Mouse (Mus musculus): ENCODE data around the gene Faf1. TPM values are rescaled to one million over a fixed set of nuclear protein-coding genes. Genes with fewer than 3 reads are reported as not detected.
A peak's percentile ranks its signal among the peaks of the same experiment; 100 is the strongest.
"Not testable (repeated sequence)": the region's sequence is repeated elsewhere in the genome, so short reads cannot be mapped to it uniquely, and the experiment has no call there.

Gene Faf1
- polyA plus RNA-seq, 1 experiment = 21.4 TPM

DNA sequence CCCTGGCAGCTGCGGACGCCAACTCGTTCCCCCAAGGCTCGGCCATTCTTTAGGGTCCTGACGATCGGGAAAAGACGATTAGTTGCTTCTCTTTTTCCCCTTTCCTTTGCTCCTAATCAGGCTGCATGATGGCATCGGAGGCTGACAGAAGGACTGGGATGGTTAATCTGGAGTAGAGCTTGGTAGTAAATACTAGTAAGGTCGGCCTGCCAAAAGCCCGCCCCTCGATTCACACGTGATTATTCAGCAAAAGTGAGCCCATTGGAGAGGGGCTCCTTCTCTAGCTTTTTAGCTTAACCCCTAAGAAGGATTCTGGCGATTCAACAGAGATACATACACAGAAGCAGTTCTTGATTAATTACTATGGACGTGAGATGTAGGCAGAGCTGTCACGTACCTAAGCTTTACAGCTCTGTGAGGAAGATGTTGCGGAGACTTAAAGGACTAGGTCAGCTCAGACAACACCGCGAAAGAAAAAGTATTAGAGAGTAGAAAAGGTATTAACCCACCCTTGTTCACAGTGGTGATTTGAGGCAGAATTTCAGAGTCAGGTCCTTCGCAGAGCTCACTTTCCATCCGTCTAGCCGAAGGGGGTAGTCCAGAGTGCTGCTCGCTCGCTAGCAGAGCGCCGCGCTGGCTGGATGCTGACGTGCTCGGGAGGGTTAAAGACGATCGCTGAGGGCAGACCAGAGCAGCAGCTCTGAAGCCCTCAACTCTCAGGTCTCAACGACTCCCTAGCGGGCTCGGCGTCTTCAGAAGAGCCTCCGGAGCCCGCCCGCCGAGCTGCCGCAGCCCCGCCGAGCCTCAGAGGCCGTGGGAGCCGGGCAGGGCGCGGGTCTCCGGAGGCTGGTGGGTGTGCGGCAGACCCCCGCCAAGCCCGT is 11.0 kb upstream of the Faf1 start:
- peak in 1 of 2 experiments; percentile 30 for DNase-seq (ENCODE audit: extremely low spot score in 1 of 2, low spot score in 1 of 2)

DNA sequence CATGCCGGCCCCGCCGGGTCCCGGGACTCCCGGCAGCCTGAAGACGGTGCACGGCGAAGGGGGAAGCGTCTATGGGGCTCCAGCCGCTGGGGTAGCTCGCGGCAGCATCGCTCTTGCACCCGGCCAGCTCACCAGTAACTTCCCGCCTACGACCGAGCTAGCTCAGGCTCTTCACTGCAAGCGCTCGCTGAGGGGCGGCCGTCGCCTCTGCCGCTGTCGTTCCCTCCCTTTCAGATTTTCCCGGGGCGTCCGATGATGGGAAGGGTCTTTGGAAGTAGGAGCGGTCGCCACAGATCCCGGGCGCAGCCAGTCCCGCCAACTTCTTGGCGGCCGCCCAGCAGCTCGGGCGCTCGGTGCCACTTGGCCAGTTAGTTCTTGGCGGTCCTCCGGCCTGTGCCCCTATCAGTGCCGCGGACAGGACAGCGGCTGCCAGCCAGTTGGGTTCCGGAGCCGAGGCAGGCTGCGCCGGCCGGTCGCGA is 10.4 kb upstream of the Faf1 start:
- DNase-seq (ENCODE audit: extremely low spot score in 1 of 2, low spot score in 1 of 2) = peak in 1 of 2 experiments; percentile 26

DNA sequence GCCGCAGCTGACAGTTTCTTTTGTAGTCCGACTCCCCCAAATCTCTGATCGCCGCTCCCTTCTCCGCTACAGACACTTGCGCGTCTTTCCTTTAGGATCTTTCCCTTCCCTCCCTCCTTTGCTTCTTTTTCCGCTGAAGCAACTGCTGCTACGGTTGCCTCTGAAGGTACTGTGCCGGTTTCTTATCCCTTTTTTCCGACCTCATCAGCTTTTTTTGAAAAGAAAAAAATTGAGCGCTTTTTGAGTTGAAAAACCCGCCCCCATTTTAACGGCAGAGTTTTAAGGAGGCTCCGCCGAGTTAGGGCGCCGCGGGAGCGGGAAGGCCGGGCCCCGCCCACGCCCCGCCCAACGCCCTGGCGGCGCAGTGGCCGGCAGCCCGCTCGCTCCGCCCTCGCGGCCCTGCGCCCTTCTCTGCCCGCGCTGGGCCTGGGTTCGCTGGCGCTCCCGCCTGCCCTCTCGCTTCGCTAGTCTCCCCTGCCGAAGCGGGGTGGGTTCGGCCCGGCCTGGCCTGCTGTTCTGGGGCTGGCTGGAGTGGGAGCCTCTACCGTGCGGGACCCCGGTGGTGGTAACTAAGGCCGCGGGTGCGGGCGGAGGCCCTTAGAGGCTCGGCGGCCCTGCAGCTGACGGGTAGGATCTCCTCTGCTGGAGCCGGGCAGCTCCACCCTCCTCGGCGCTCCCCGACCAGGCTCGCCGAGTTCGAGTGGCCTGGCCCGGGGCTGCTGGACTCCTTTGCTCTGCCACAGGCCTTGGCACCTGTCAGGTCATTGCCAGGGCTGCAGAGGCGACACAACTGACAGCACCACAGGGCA is 9.7 kb upstream of the Faf1 start, which contains the start of gene Cdkn2c:
Cdkn2c (minus strand) TSS at position 729 of the 809 bp plus-strand sequence.
- DNase-seq (ENCODE audit: extremely low spot score in 1 of 2, low spot score in 1 of 2) = peak in 1 of 2 experiments; percentile 55

DNA sequence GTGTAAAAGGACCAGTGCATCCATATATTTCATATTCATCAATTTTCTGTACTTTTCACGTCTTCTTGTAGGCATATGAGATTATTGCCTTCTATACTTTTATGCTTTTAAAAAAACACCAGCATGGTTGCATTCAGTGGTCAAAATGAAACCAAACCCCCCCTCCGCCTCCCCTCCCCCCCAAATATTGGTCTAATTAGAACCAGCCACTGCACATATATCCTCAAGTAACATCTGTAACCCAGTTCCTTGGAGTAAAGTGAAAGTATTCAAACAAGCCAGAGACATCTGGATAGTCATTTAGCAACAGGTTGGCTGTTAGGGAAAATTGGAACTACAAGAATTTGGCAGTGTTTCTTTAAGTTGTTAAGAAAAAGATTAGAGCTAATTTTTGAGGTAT is 8.9 kb upstream of the Faf1 start:
- DNase-seq (ENCODE audit: extremely low spot score in 1 of 2, low spot score in 1 of 2) = no peak

DNA sequence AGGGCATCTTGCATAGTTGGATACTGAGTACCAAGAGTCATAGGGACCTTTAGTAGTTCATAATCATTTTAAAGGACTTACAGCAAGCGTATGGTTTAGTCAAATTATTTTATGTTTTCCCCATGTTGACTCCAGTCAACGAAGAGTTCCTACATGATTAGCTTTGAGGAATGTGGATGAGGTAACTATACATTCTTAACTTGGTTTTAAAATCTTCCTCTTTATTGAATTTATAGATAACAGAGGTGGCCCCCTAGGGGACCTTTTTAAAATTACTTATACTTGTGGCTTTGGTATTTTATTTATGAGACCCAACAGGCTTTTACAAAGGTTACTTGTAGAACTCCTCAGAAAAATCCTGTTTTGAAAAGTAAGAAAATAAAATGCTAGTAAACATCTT is 6.2 kb upstream of the Faf1 start:
- peak in 1 of 2 experiments; percentile 46 for DNase-seq (ENCODE audit: extremely low spot score in 1 of 2, low spot score in 1 of 2)

DNA sequence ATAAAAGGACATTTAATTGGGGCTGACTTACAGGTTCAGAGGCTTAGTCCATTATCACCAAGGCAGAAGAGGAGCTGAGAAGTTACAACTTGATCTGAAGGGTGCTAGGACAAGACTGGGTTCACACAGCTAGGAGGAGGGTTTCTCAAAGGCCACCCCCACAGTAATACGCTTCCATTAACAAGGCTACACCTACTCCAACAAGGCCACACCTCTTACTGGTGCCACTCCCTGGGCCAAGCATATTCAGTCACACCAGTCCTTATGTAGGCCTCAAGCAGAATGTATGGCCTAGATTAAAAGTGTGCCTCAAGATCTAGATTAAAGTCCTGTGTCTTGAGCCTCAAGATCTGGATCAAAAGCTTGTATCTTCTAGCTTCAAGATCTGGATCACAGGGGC is 4.4 kb upstream of the Faf1 start:
- no peak for DNase-seq (ENCODE audit: extremely low spot score in 1 of 2, low spot score in 1 of 2)

DNA sequence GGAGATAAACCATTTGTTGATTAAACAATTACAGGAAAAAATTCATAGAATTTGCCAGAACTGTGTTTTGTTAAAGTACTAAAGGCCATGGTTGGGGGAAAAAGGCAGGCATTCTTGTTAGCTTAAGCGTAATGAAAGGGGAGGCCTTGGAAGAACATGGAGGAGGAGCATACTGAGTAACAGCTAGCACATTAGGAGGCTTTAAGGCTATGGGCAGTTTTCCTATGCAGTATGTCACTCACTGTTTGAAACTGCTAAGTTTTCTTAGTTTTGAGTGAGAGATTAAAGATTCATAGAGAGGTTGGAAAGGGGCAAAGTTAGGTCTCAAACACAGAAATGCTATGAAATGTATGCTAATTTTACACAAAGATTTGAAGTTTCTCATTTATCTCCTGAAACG is 2.3 kb upstream of the Faf1 start:
- no peak for DNase-seq (ENCODE audit: extremely low spot score in 1 of 2, low spot score in 1 of 2)

DNA sequence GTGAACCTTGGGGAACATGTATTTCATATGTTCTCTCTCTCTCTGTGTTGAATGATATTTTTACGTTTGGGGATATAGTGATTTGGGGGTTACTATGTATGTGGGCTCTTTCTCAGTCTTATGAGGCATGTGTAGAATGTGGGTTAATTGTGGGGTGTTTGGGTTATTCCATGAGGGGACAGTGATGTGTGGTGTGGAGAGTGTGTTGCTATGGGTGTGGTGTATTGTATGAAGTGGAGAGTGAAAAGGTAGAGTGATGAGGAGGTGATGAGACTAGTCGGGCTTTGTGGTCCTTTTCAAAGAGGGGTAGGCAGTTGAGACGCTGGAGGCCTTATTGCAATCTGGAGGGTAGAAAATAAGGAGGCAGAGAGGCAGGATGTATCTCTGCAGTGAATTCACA is 833 bp downstream of the Faf1 start:
- DNase-seq (ENCODE audit: extremely low spot score in 1 of 2, low spot score in 1 of 2) = no peak

DNA sequence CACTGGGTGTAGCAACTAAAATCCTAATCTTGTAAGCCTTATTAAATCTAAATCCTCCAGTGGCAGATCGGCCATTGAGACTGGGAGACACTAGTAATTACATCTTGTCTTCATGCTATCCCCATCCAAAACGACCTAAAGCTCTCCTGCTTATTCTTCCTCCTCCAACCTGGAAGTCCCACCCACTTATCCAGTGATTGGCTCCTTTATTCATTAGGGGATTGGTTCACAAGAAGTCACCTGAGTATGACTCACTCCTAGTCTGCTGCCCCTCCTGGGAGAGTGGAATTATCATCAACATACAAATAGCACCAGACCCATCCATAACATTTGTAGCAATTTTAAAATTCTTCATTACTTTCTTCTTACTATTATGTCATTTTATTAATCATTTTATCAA is 7.2 kb downstream of the Faf1 start:
- no peak for DNase-seq (ENCODE audit: extremely low spot score in 1 of 2, low spot score in 1 of 2)

DNA sequence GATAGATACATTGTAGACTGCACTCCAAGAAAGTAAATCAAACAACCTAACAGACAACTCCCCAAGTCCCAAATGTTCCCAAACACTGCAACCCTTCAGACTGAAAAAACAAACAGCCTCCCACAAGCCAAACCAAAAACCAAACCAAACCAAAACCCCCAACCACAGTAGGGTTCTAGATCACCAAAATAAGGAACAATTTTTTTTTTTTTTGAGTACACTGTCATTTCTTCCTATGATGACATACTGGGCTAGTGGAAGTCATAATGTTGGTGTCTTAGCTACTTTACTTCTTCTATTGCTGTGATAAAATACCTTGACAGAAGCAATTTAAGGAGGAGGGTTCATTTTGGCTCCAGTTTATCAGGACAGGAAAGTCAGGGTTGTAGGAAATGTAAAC is 16.3 kb downstream of the Faf1 start:
- no peak for DNase-seq (ENCODE audit: extremely low spot score in 1 of 2, low spot score in 1 of 2)

DNA sequence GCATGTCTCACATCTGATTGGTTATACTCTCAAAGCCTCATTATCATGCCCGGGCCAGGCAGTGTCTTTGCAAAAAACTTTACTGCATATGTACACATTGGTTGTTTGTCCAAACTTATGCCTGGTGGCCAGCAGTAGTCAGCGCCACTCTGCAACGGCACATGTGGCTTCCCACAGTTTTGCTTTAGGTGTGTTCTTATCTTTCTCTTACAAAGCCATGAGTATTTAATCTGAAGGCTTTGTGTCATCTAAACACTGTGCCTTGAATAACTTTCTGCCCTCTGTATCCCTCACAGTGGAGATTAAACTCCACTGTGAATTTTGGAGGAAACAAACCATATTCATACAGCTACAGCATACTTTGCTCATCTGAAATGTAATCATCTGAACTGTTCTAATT is 24.3 kb downstream of the Faf1 start:
- DNase-seq (ENCODE audit: extremely low spot score in 1 of 2, low spot score in 1 of 2) = not testable (repeated sequence)

DNA sequence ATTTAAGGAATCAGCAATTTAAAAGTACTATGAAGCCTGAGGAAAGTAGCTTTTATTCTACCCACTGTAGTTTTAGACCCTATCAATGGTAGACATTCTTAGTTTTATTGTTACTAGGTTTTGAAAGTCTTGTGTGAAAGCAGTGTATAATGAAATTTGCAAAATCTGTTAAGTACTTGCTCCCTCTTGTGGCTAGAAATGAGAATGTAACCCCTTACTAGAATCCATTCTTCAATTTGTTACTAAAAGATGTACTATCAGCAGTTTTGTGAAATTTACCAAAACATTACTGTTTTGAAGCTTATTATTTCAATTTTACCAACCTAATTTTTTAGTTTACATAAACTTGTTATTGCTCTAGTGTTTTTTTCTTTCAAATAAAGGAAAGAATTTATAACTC is 27.2 kb downstream of the Faf1 start:
- peak in 1 of 2 experiments; percentile 73 for DNase-seq (ENCODE audit: extremely low spot score in 1 of 2, low spot score in 1 of 2)

DNA sequence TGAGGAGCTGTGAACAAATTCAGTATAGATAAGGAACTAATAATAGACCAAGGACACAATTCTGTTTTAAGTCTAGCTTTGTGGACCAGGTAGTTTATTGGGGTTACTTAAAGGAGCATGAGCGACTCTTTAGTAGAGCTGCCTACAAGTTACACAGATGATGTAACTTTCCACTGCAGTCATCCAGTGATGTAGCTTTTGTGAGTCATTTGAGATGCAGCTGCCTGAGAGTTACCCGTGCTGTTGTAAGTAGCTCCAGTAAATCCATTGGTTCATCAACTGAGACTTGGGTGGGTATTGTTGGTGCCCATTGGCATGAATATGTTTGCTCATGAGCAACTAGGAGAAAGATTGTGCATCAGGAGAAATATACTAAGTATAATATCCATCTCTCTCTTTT is 29.0 kb downstream of the Faf1 start:
- no peak for DNase-seq (ENCODE audit: extremely low spot score in 1 of 2, low spot score in 1 of 2)

DNA sequence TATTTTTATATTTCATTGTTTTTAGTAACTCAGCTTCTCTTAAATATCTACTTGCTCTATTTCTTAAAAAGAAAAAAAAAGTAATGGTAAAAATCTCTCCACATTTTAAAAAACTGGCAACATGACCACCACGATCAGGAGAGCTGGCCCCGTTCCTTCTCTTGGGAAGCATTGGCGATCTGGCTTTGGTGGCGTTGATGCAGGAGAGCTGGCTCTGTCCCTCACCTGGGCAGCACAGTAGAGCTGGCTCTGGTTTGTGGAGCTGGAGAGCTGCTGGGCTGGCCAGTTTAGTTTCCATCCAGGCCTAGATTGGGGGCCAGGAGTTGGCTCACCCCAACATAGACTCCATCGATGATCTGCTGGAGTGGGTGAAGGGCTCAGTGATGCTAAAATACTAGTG is 42.9 kb downstream of the Faf1 start:
- no peak for DNase-seq (ENCODE audit: extremely low spot score in 1 of 2, low spot score in 1 of 2)

DNA sequence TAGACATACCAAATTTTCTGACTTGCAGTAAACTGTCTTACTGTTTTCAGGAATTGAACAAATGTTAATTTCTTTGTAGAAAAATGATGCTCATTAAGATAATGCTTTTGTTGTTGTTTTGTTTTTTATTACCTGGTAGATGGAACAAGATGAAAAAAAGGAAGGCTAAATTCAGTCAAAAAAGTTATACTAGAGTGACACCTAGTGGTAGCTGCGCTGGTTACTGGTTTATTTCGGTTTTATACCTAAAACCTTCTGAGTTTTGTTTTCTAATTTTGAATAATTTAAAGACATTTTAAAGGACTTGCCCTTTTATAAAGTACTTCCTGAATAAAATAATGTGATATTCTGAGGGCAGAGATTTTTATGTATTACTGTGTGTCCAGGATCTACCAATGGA is 52.9 kb downstream of the Faf1 start:
- DNase-seq (ENCODE audit: extremely low spot score in 1 of 2, low spot score in 1 of 2) = peak in 1 of 2 experiments; percentile 78

DNA sequence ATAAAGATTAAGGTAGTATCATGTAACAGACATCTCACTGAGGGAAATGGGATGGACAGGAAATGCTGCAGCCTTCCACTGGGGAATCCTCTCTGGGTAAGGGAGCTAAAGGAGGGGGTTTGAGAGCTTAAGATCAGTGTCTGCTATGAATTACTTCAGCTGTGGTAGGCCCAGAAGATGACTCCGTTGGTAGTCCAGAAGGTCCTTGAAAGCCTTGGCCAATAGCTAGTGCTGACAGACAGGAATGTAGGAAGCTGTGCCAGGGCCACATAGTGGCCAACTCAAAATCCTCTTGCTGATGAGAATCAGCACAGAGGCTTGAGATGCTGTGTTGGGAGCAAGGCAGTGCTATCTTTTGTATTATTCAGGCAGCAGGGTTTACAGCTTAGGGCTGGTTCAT is 59.4 kb downstream of the Faf1 start:
- DNase-seq (ENCODE audit: extremely low spot score in 1 of 2, low spot score in 1 of 2) = no peak

DNA sequence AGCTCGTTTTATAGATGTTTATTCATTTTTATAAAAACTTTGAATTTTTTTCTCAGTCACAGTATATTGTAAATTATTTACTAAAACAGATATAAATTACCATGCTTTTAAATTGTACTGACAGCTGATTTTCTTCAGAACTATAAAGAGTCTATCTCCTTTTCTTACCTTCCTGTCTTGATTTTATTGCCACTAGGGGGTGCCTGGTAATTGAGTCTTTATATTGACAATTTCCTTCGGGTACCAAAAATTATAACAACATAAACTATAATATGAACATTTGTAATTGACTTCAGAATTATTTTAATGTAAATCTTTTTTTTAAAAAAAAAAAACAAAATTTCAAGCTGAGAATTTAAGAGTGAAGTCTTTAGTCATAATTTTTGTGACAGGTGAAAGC is 67.6 kb downstream of the Faf1 start:
- DNase-seq (ENCODE audit: extremely low spot score in 1 of 2, low spot score in 1 of 2) = peak in 1 of 2 experiments; percentile 25

DNA sequence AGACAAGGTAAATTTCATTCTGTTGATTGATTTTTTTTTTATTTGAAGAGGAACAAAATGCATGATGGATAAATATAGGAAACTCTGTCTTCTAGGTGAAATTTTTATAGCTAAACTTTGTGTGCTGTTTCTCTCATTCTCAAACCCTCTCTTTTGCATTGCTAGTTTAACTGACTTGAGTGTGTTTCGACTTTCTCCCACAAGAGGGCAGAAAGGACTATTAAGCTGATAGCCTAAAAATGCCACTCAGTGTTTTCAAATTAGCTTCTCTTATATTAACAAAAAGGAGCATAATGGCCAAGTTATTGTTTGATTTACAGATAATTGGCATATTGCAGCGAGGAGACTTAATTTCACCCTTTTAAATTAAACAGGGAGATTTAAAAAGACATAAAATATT is 82.6 kb downstream of the Faf1 start:
- DNase-seq (ENCODE audit: extremely low spot score in 1 of 2, low spot score in 1 of 2) = peak in 1 of 2 experiments; percentile 71

DNA sequence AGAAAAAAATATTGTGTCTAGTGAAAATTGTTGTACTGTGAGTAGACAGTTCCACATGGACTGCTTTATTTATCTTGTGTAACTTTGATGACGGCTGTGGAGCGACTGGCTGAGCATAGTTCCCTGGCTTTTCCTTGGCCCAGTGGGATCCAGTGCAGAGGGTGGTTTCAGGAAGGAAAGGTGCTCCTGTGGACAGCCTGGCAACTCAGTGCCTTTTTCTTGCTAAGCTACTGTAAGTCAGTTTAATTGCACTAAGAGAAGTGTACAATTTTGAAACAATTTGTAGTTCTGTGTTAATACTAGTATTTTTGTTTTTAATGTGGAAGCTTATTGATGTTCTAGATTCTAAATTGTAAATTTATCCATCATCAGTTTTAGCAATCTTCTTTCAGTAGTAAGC is 83.5 kb downstream of the Faf1 start:
- no peak for DNase-seq (ENCODE audit: extremely low spot score in 1 of 2, low spot score in 1 of 2)

DNA sequence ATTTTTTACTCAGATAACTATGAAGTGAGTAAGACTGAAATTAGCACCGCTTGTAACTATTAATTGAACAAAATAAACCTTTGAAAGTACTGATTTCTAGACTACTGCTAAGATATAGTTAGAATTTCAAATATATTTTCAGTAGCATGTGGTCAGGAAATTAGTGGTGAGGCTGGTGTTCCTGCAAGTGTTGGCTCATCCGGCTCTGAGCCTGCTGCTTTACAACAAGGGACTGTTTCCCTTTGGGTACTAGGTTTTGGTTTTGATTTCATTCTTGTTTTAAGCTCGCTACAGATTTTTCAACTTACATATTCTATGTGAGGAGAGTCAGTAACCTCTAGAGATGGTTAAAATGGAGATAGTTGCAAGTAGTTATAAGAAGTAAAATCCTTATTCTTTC is 84.1 kb downstream of the Faf1 start:
- no peak for DNase-seq (ENCODE audit: extremely low spot score in 1 of 2, low spot score in 1 of 2)

DNA sequence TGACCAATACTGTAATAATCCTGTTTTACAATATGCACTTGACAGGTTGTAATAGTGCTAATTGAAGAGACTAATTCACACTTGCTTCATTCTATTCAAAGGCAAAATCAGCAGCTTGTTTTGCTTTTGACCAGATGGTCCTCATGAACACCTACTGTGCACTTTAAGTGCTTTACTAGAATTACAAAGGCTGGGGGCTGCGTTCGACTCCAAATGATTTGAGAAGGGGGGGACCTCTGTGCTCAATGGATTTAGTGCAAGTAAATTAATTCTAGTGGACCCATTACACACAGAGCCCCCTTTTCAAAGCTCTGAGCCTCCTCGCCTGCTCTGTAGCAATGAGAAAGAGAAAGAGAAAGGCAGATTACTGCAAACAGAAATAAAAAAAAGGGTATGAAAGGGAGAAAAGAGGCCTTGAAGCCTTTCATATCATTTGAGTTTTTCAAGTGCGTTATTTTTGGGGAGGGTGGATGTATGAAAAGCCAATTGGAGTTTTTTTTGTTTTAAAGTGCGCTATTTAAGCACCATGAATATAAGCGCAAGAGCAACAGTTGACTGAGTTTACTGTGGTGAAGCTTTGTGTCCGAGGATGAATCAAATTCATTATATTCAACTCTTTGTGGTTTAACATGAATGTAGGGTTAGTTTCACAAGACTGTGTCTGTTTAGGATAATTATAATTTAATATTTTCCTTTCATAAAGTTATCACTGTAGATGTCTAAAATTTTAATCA is 86.5 kb downstream of the Faf1 start:
- DNase-seq (ENCODE audit: extremely low spot score in 1 of 2, low spot score in 1 of 2) = no peak

Data from frontal cortex, adult 2 months (tissue).